Mouse (Mus musculus) gastrocnemius, adult 2 months (tissue): ENCODE data around the gene P4htm. TPM values are rescaled to one million over a fixed set of nuclear protein-coding genes. Genes with fewer than 3 reads are reported as not detected.
A peak's percentile ranks its signal among the peaks of the same experiment; 100 is the strongest.

Source experiments
- DNase-seq: peaks from one replicate; pipeline ENCODE4 v3.0.0; 2022
- H3K27ac ChIP-seq: fragments of 200-600 bp; 2 replicates; pipeline ENCODE4 v1.8.1; 2022; ENCODE audit warnings: mild to moderate bottlenecking
- H3K4me3 ChIP-seq: fragments of 200-600 bp; 2 replicates; pipeline ENCODE4 v1.8.1; 2022; ENCODE audit warnings: mild to moderate bottlenecking, moderate library complexity
- CTCF ChIP-seq: fragments of 200-600 bp; IDR thresholded peaks from 2 replicates; pipeline ENCODE4 v1.8.1; 2022; ENCODE audit warnings: antibody characterized with exemption, mild to moderate bottlenecking, moderate library complexity
- intact Hi-C: fragments of 180-260 bp; cut with DNase I; formaldehyde crosslinking; loops from one replicate; pipeline ENCODE4 v1.15.1; 2025
- total RNA-seq, 2 experiments: library from RNA; stranded (reverse); gene quantifications; 2 replicates each; pipeline ENCODE4 v1.2.3; 2021

Gene P4htm
- total RNA-seq, 2 experiments from 2014 or later: 3.7 to 3.9 TPM

- TF ChIP-seq CTCF: no peak
- intact Hi-C loops: no loop called here
- no peak overlapping the region for H3K4me3 ChIP-seq
- H3K27ac ChIP-seq: no peak overlapping the region
- no peak for DNase-seq
These were observed 4.5 kb upstream of the P4htm start for GRCm38 (mm10) chr9:108601986-108602385.

- H3K4me3 ChIP-seq: no peak overlapping the region
- no peak overlapping the region for H3K27ac ChIP-seq
- DNase-seq: no peak
- TF ChIP-seq CTCF: no peak
- intact Hi-C loops: no loop called here
These were observed 2.5 kb upstream of the P4htm start for GRCm38 (mm10) chr9:108600011-108600410.

DNA sequence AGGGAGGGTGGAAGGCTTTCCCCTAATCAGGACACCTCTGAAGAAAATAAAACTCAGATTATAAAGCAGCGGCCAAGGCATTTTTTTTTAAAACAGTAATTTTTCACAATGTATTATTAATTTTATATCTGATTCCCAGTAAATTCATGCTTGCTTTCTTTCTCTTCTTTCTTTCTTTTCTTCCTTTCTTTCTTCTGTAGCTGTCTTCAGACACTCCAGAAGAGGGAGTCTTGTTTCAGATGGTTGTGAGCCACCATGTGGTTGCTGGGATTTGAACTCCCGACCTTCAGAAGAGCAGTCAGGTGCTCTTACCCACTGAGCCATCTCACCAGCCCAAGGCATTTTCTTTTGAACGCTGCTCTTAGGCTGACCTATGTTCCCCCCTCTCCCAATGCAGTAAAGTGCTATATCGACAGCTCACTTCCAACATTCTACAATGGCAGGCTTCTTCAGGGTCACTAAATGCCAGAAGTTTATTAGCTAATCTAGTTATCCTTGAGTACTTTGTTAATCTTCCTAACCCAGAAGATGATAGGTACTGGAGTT is 1.6 kb upstream of the P4htm start:
- TF ChIP-seq CTCF: no peak
- Histone ChIP-seq H3K4me3 (no peak overlapping the region), H3K27ac (no peak overlapping the region)
- DNase-seq: no peak
- intact Hi-C loops: no loop called here

DNA sequence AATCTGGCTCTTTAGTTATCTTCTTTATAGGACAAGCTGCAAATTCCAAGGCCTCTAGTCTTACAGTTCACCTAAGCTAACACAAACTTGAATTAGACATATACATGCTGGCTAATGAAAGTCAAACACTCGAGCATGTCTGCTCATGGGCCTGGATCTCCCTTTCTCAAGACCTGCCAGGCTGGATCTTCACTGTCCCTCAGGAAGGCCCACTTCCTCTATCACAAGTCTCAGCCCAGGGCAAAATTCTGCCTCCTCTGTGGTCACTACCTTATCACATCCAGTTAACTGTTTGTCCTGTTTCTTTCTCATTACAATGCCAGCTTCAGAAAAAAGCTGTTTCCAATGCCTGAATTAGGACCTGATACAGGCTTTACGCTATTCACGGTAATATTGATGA is 3.1 kb downstream of the P4htm start:
- no peak for DNase-seq
- no peak for TF ChIP-seq CTCF
- Histone ChIP-seq H3K27ac (no peak overlapping the region), H3K4me3 (no peak overlapping the region)
- intact Hi-C loops: no loop called here

- no peak for DNase-seq
These were observed 6.0 kb downstream of the P4htm start for GRCm38 (mm10) chr9:108591462-108591861.

DNA sequence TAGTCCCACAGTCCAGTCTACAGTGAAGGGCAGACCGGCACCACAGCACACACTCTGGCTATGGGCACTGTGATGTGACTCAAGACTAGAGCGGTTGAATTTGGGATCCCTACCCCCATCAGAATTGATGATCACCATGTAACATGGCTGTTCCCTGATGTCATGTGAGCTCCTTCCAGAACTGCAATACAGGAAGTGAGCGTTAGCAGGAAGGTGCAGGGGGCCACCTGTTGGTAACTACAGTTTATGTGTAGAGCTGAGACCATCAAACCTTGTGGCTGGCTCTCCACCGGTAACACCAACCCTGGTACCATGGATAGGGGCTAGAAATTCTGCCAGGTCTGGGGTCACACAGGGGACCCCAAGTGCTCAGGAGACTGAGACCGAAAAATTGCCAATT is 8.2 kb downstream of the P4htm start:
- DNase-seq: no peak
- no peak for TF ChIP-seq CTCF
- intact Hi-C loops: no loop called here
- H3K27ac ChIP-seq: no peak overlapping the region
- H3K4me3 ChIP-seq: no peak overlapping the region

More at GRCm38 (mm10) chr9:108591462-108591861, 6.0 kb downstream of the P4htm start:
- H3K4me3 ChIP-seq: no peak overlapping the region
- TF ChIP-seq CTCF: no peak
- intact Hi-C loops: no loop called here
- no peak overlapping the region for H3K27ac ChIP-seq

- no peak for TF ChIP-seq CTCF
These were observed 9.8 kb downstream of the P4htm start for GRCm38 (mm10) chr9:108587571-108588180.

DNA sequence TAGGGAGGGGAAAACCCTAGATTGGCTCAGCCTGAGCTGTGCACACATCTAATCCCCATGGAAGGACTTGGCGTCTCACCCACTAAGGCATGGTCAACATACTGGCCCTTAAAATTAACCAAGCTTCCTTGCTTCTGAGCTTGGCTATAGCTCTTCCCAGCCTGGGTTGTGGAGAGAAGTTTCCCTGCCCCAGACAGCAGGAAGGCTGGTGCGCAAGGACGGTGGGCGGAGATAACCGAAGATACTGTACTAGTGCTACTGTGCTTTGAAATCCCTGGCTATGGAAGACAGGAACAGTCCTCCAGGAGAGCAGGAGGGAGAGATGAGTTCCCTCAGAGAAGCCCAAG is 18.1 kb downstream of the P4htm start:
- no peak for TF ChIP-seq CTCF
- peak overlapping the region; percentile 75 for H3K4me3 ChIP-seq
- intact Hi-C loops: no loop called here
- DNase-seq: no peak
- peak overlapping the region; percentile 97 for H3K27ac ChIP-seq

More at GRCm38 (mm10) chr9:108587571-108588180, 9.8 kb downstream of the P4htm start:
- Histone ChIP-seq H3K27ac (peak overlapping the region; percentile 13), H3K4me3 (peak overlapping the region; percentile 38)
- peak; percentile 69 for DNase-seq
- intact Hi-C loops: no loop called here

DNA sequence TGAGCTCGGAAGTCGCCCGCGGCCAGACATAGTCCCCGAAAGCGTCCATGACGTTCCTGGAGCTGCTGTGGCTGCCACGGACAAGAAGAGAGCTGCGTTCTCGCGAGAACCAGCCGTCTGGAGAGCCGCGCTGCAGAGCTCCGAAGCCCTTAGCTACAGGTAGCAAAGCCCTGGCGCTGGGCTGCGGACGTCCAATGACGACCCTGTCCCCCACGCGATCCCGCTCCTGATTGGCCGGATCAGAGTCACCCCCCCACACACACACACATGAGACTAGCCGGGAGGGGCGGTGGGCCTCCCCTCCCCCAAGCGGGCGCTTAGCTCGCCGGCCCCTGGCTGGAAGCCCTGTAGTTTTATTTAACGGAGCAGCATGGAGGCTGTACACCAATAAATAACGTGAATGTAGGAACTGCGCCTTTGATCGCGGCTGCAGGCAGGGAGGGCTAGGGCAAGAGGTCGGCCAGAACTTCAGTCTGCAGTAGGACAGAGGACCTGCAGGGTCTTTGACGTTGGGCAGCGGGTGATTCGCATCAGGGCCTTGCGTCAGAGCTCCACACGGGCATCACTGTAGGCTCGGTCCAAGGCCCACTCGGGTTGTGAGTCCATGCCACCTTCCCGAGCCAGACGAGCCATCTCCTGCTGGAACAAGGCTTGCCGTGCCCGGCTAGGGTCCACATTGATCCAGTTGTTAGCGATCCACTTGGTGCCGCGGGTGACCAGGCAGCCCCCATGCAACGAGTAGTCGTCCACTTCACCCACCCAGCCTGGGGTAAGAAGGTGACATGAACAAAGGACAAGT is 18.7 kb downstream of the P4htm start, which contains the start of gene Wdr6:
Gene Wdr6 (minus strand): TSS at position 195 of the 799 bp plus-strand sequence.
- intact Hi-C loops: loop anchor here (1.0 kb wide), 1 partner anchor 18 kb away; the partner anchor contains the start of gene Impdh2
- TF ChIP-seq CTCF: no peak
- DNase-seq: peak; percentile 96
- Histone ChIP-seq H3K4me3 (peak within 1 kb of the TSS; percentile 75), H3K27ac (peak within 1 kb of the TSS; percentile 97)

- Histone ChIP-seq H3K4me3 (peak overlapping the region; percentile 75), H3K27ac (peak overlapping the region; percentile 97)
- intact Hi-C loops: loop anchor here (1.0 kb wide), 1 partner anchor 18 kb away; the partner anchor contains the start of gene Impdh2
- DNase-seq: peak; percentile 75
- no peak for TF ChIP-seq CTCF
These were observed 19.4 kb downstream of the P4htm start for GRCm38 (mm10) chr9:108577934-108578544.

DNA sequence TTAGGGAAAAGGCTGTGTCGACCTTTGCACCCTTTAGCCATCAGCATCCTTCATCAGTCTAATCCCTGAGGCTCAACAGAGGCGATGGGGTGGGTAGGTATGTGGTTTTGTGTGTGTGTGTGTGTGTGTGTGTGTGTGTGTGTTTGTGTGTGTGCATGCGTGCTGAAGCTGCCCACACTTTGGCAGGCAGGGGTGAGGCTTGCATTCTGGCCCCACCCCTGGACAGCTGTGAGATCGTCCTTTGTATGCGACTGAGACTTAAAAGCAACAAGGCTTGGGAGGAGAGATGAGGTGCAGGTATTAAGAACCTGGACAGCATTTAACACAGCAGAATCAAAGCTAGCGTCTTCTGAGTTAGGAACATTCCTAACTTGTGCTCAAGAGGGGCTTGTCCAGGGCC is 20.4 kb downstream of the P4htm start:
- Histone ChIP-seq H3K4me3 (no peak overlapping the region), H3K27ac (no peak overlapping the region)
- no peak for TF ChIP-seq CTCF
- no peak for DNase-seq
- intact Hi-C loops: no loop called here

GRCm38 (mm10) chr9:108575321-108576297 is 21.9 kb downstream of the P4htm start:
- Histone ChIP-seq H3K4me3 (no peak overlapping the region), H3K27ac (no peak overlapping the region)
- intact Hi-C loops: no loop called here
- no peak for DNase-seq
- no peak for TF ChIP-seq CTCF
